Mouse (Mus musculus) yolk sac, embryonic 10.5 days (tissue): ENCODE measurements around the gene Rpl35.

Experiments
- DNase-seq: peaks from one replicate; pipeline ENCODE4 v3.0.0-alpha.2; 2017; ENCODE audit warnings: low spot score

Rpl35 gene

DNA sequence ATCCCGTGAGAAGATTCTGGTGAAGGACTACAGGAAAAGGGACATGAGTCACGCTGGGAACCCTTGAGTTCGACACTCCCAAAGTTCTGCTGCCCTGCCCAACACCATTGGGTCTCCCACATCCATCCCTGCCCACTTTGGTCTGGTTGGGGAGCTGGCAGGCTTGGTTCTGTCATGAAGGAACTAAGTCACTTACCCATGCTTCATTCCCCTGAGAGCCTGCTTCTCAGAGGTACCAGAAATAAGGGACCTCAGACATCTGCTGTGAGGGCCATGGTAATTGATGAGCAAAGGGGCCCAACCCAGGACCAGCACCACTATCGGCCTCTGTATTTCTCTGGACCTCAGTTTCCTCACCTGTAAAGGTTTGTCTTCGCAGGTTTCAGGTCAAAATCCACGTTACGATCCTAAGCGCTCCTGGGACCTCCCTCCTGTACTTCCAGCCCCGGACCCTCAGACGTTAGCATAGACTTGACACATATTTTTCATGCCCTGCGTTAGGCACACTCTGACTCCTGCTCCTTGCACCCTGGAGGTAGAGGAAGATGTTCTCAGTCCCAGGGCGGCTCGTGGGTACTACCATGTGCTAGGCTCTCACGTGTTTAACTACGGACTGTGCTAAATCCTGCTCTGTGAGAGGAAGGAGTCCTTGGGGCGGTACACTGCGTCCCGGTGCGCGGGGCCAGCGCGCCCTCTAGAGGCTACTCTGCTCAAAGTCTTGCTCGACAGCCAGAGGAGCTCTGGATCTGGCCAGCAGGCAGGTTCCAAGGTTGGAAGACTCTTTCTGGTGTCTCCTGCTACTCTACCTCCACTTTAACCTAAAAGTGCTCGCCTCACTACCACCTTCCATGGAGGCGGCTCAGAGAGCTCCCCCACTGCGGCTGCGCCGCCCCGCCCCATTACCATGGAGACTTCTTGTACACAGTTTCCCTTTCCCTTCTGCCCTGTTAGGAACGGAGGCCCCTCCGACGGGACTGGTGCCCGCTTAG is 7.7 kb downstream of the Rpl35 start, which contains the start of gene Wdr38:
Gene Wdr38, plus strand, starts transcription at position 91 of the 989 bp plus-strand sequence.
- DNase-seq, result peak; percentile 88

- no peak for DNase-seq
Observed at GRCm38 (mm10) chr2:38992452-38992851, 13.0 kb downstream of the Rpl35 start.

- DNase-seq, result no peak
Observed at GRCm38 (mm10) chr2:38992004-38992403, 13.4 kb downstream of the Rpl35 start.

- DNase-seq, result no peak
Observed at GRCm38 (mm10) chr2:38988929-38989328, 16.5 kb downstream of the Rpl35 start.

GRCm38 (mm10) chr2:38987803-38988510 is 17.5 kb downstream of the Rpl35 start:
- no peak for DNase-seq

- DNase-seq, result no peak
Observed at GRCm38 (mm10) chr2:38987371-38987770, 18.1 kb downstream of the Rpl35 start.

DNA sequence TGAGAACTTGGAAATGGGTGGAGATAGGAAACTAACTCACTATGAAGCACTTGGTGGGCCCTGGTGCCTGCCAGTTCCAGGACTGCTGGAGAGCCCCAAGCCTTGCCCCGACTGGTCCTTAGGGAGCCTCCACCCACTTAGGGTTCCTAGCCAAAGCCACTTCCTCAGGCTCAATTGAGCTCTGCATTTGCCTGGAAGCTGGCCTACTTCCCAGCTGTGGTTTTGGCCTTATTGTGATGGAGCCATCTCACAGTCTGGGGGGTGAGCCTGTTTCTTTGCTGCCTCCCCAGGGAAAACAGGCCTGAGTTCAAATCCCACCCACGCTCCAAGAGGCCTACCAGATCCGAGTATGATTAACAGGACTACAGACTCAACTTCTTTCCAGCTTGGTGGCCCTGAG is 18.8 kb downstream of the Rpl35 start:
- no peak for DNase-seq

DNA sequence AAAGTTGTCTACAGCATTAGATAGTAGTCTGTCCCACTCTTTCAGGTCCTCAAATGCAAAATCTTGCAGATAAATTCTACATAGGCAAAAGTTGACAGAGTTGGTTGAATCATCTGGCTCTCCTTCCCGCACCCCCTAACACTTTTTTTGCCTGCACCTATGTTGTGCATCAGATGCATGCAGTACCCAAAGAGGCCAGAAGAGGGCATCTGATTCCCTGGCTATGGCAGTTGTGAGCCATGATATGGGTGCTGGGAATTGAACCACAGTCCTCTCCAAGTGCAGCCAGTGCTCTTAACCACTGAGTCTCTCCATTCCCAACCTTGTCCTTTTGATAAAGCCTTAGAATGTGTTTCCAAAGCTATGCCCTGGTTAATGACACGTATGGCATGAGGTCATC is 22.0 kb downstream of the Rpl35 start:
- no peak for DNase-seq

DNA sequence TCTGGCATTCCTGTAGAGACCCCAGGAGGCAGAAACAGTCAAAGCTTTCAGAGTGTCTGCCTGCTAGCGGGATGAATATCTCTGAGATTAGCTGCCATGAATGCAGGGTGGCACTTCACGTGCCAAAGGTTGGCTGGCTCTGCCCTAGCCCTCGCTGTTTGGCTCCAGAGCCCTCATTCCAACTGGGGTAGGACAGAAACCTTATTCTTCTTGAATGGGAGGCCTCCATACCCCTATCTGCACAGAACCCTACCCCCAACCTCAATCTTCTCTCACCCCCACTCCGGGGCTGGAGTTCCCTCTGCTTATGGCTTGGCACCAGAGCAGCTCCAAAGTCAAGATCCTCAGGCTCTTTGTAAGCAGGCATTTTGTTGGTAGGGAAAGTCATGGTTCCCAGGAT is 27.6 kb downstream of the Rpl35 start:
- no peak for DNase-seq

- DNase-seq, result no peak
Observed at GRCm38 (mm10) chr2:38975941-38976805, 29.3 kb downstream of the Rpl35 start.

GRCm38 (mm10) chr2:38975181-38975580 is 30.2 kb downstream of the Rpl35 start:
- no peak for DNase-seq

- no peak for DNase-seq
Observed at GRCm38 (mm10) chr2:38974171-38974570, 31.3 kb downstream of the Rpl35 start.

- no peak for DNase-seq
Observed at GRCm38 (mm10) chr2:38973701-38974100, 31.7 kb downstream of the Rpl35 start.

GRCm38 (mm10) chr2:38973223-38973622 is 32.2 kb downstream of the Rpl35 start:
- DNase-seq, result no peak

- no peak for DNase-seq
Observed at GRCm38 (mm10) chr2:38970057-38970456, 35.4 kb downstream of the Rpl35 start.

DNA sequence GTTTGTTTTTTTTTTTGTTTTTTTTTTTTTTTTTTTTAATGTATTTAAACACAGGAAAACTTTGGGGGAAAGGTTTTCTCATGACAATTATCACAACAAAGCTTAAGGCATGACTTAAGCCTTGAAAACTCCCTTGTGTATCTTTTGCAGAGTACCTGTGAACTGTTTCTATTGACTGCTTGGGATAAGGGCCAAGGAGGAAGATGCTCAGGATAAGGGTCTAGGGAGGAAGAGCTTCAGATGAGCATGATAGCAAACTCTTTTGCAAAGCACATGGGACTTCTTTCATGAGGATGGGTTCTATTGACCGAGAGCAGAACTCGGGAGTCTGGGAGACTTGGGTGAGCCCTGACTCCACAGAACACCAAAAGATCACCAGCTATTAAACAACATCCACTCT is 35.8 kb downstream of the Rpl35 start:
- no peak for DNase-seq

GRCm38 (mm10) chr2:38964198-38964597 is 41.2 kb downstream of the Rpl35 start:
- DNase-seq, result no peak

DNA sequence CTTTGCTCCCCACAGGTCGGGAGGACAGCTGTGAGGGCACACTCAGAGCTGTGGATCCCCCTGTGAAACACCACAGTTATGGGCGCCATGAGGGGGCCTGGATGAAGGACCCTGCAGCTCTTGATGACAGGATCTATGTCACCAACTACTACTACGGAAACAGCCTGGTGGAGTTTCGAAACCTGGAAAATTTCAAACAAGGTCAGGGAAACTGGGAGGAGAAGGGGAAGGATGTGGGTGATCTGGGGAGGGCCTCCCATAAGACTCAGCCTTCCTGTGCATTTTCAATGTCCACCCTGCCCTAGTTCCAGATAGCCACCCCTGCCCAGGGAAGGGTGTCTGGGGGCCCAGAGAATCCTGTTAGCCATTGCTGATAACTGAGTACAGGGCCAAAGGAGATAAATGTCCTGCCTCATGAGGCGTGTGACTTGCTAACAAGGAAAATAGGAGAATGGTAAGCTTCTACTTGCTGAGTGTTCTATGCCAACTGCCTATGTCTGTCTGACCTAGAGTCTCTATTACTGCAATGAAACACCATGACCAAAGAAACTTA is 47.7 kb downstream of the Rpl35 start:
- no peak for DNase-seq

DNA sequence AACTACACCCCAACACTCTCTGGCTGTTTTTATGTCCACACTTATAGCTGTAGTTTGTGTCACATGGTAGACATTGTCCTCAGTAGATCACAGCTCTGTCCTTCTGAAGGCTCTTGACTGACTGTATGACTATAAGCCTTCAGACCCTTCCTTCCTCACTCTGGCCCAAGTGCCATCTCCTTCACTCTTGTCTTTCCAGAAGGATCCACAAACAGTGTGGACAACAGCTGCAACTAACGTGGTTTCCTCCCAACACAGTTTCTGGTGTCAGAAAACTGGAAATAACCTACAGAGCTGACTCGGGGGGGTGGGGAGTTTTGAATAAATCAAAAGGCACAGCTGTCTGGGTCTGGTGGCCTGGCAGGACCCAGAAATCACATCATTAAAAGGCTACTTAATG is 49.4 kb downstream of the Rpl35 start:
- no peak for DNase-seq

DNA sequence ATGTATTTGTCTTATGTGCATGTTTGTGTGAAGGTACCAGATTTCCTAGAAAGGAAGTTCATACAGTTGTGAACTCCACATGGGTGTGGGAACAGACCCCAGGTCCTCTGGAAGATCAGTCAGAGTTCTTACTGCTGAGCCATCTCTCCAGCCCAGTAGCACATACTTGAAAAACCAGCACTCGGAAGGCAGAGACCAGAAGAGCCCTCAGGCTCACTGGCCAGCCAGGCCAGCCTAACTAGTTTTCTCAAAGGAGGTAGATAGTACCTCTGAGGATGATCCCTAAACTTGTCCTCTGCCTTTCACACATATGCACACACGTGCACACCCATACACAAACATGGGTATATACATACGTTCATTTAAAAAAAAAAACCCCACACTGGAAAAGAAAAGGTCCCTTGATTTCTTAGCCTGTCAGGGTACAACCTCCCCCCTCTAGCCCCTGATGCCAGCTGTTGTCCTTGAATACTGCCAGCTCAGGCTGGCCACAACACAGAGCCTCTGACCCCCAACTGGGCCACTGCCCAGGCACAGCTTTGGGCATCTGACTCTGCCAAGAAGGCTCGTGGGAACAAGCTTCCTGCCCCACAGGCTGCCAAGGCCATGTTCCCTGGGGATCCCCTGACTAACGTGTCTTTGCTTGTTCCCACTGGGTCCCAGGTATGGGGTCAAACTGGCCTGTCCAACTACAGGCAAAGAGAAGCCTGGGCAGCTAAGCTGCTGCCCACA is 52.1 kb downstream of the Rpl35 start:
- DNase-seq, result no peak
